Mouse (Mus musculus) midbrain, embryonic 16.5 days (tissue): Measurements from ENCODE around the gene Myrfl. TPM values are rescaled to one million over a fixed set of nuclear protein-coding genes. Genes with fewer than 3 reads are reported as not detected.

Experiments used
- ATAC-seq: fragments of 200-750 bp; cut with Nextera tagmentation; 2 replicates; pipeline ENCODE4 v1.8.0; 2017; ENCODE audit warnings: moderate TSS enrichment
- H3K27ac ChIP-seq: fragments of 300-500 bp; sonication (generic); 2 replicates; pipeline ENCODE4 v1.5.1; 2014; ENCODE audit warnings: mild to moderate bottlenecking, low read length, mixed read lengths
- H3K27me3 ChIP-seq: fragments of 300-500 bp; sonication (generic); 2 replicates; pipeline ENCODE4 v1.6.1; 2014; ENCODE audit warnings: low read depth, low read length, mixed read lengths; ENCODE audit not compliant: control insufficient read depth, insufficient read depth
- H3K36me3 ChIP-seq: fragments of 300-500 bp; sonication (generic); 2 replicates; pipeline ENCODE4 v1.6.1; 2014; ENCODE audit warnings: mild to moderate bottlenecking, low read length, moderate library complexity, mixed read lengths; ENCODE audit not compliant: control insufficient read depth, insufficient read depth
- H3K4me1 ChIP-seq: fragments of 300-500 bp; sonication (generic); 2 replicates; pipeline ENCODE4 v1.6.1; 2014; ENCODE audit warnings: mild to moderate bottlenecking, low read length, mixed read lengths; ENCODE audit not compliant: control insufficient read depth, insufficient read depth
- H3K4me2 ChIP-seq: fragments of 300-500 bp; sonication (generic); 2 replicates; pipeline ENCODE4 v1.6.1; 2014; ENCODE audit warnings: mild to moderate bottlenecking, low read length, mixed read lengths
- H3K4me3 ChIP-seq: fragments of 300-500 bp; sonication (generic); 2 replicates; pipeline ENCODE4 v1.5.1; 2014; ENCODE audit warnings: low read depth, mild to moderate bottlenecking, low read length, moderate library complexity, mixed read lengths
- H3K9ac ChIP-seq: fragments of 300-500 bp; sonication (generic); 2 replicates; pipeline ENCODE4 v1.6.1; 2014; ENCODE audit warnings: low read depth, low read length, mixed read lengths
- H3K9me3 ChIP-seq: fragments of 300-500 bp; sonication (generic); replicated peaks from 2 replicates; pipeline ENCODE4 v1.6.1; 2014; ENCODE audit warnings: mild to moderate bottlenecking, low read length, mixed read lengths; ENCODE audit not compliant: control insufficient read depth, poor library complexity, severe bottlenecking
- WGBS: fragments of 180-500 bp; shearing (Covaris S2); extraction: QIAGEN DNeasy Blood & Tissue Kit; methylation state at CpG from one replicate; pipeline ENCODE4 v1.1.7; 2014; 5-methylcytosine and 5-hydroxymethylcytosine counted together
- polyA plus RNA-seq: library from polyadenylated mRNA; unstranded; fragments of >200 nt; fragmentation: Nextera tagmentation; extraction: Ambion mirVana; gene quantifications from 2 replicates; pipeline ENCODE4 v1.2.1, GENCODE M21; 2015

The Myrfl gene
- polyA plus RNA-seq, 1 experiment from 2014 or later, result 0.08 TPM

GRCm38 (mm10) chr10:116761476-116762068 is 135.1 kb downstream of the Myrfl start:
- ATAC-seq, result peak; percentile 28; the same call in 1 of the 2 replicates
- H3K36me3 ChIP-seq, result no peaks in the 10 kb centered on the region
- WGBS, result 69% methylated on average over 4 of the region's 4 CpGs
- H3K4me3 ChIP-seq, result no peak overlapping the region
- no peaks in the 10 kb centered on the region for H3K27me3 ChIP-seq
- H3K27ac ChIP-seq, result peak overlapping the region; percentile 36; the same call in 1 of the 2 replicates
- H3K4me1 ChIP-seq, result peaks cover 2% of the 10 kb centered on the region; the same call in 1 of the 2 replicates
- H3K9ac ChIP-seq, result no peak overlapping the region
- no peak overlapping the region for H3K4me2 ChIP-seq
- H3K9me3 ChIP-seq, result no peaks in the 10 kb centered on the region

- peak; percentile 45 for ATAC-seq
- WGBS, result 58% methylated on average over 14 of the region's 14 CpGs
- peak overlapping the region; percentile 8 for H3K4me2 ChIP-seq
Observed at GRCm38 (mm10) chr10:116760561-116760960, 136.2 kb downstream of the Myrfl start.

GRCm38 (mm10) chr10:116759816-116760215 is 136.9 kb downstream of the Myrfl start:
- no peaks in the 10 kb centered on the region for H3K27me3 ChIP-seq
- H3K9ac ChIP-seq, result no peak overlapping the region
- no peaks in the 10 kb centered on the region for H3K36me3 ChIP-seq
- H3K4me2 ChIP-seq, result no peak overlapping the region
- no peak overlapping the region for H3K27ac ChIP-seq
- no peak overlapping the region for H3K4me3 ChIP-seq
- 90% methylated on average over 4 of the region's 4 CpGs for WGBS
- ATAC-seq, result no peak
- peaks cover 5% of the 10 kb centered on the region; the same call in 1 of the 2 replicates for H3K4me1 ChIP-seq
- H3K9me3 ChIP-seq, result no peaks in the 10 kb centered on the region

More at GRCm38 (mm10) chr10:116760561-116760960, 136.2 kb downstream of the Myrfl start:
- peaks cover 5% of the 10 kb centered on the region; the same call in 1 of the 2 replicates for H3K4me1 ChIP-seq
- H3K4me3 ChIP-seq, result no peak overlapping the region
- no peak overlapping the region for H3K9ac ChIP-seq
- H3K27me3 ChIP-seq, result no peaks in the 10 kb centered on the region
- peak overlapping the region; percentile 36; the same call in 1 of the 2 replicates for H3K27ac ChIP-seq
- no peaks in the 10 kb centered on the region for H3K36me3 ChIP-seq
- no peaks in the 10 kb centered on the region for H3K9me3 ChIP-seq

- Histone ChIP-seq H3K27ac (no peak overlapping the region), H3K4me2 (no peak overlapping the region), H3K9me3 (no peaks in the 10 kb centered on the region), H3K27me3 (no peaks in the 10 kb centered on the region), H3K4me1 (0 out of 2 replicates have a peak, but pooled peaks cover 5% of the 10 kb centered on the region), H3K36me3 (no peaks in the 10 kb centered on the region), H3K9ac (no peak overlapping the region), H3K4me3 (no peak overlapping the region)
- no peak for ATAC-seq
- WGBS, result 74% methylated on average over 10 of the region's 10 CpGs
Observed at GRCm38 (mm10) chr10:116755881-116756581, 140.7 kb downstream of the Myrfl start.

GRCm38 (mm10) chr10:116754940-116755339 is 141.8 kb downstream of the Myrfl start:
- Histone ChIP-seq H3K36me3 (no peaks in the 10 kb centered on the region), H3K9me3 (no peaks in the 10 kb centered on the region), H3K9ac (no peak overlapping the region), H3K4me2 (no peak overlapping the region), H3K4me3 (no peak overlapping the region), H3K4me1 (0 out of 2 replicates have a peak, but pooled peaks cover 3% of the 10 kb centered on the region), H3K27ac (no peak overlapping the region), H3K27me3 (no peaks in the 10 kb centered on the region)
- ATAC-seq, result no peak
- WGBS, result 90% methylated on average over 11 of the region's 11 CpGs

- Histone ChIP-seq H3K9me3 (no peaks in the 10 kb centered on the region), H3K4me3 (no peak overlapping the region), H3K36me3 (no peaks in the 10 kb centered on the region), H3K4me2 (no peak overlapping the region), H3K27me3 (no peaks in the 10 kb centered on the region), H3K9ac (no peak overlapping the region), H3K4me1 (no peaks in the 10 kb centered on the region), H3K27ac (no peak overlapping the region)
- no peak for ATAC-seq
- 90% methylated on average over 14 of the region's 14 CpGs for WGBS
Observed at GRCm38 (mm10) chr10:116750895-116751294, 145.8 kb downstream of the Myrfl start.

GRCm38 (mm10) chr10:116750062-116750461 is 146.7 kb downstream of the Myrfl start:
- H3K27ac ChIP-seq, result no peak overlapping the region
- H3K9ac ChIP-seq, result no peak overlapping the region
- no peaks in the 10 kb centered on the region for H3K4me1 ChIP-seq
- no peak overlapping the region for H3K4me2 ChIP-seq
- H3K36me3 ChIP-seq, result no peaks in the 10 kb centered on the region
- ATAC-seq, result no peak
- WGBS, result 81% methylated on average over 6 of the region's 6 CpGs
- H3K9me3 ChIP-seq, result no peaks in the 10 kb centered on the region
- no peak overlapping the region for H3K4me3 ChIP-seq
- no peaks in the 10 kb centered on the region for H3K27me3 ChIP-seq

GRCm38 (mm10) chr10:116748681-116749080 is 148.0 kb downstream of the Myrfl start:
- no peak overlapping the region for H3K4me2 ChIP-seq
- H3K9ac ChIP-seq, result no peak overlapping the region
- no peaks in the 10 kb centered on the region for H3K9me3 ChIP-seq
- no peak for ATAC-seq
- no peaks in the 10 kb centered on the region for H3K4me1 ChIP-seq
- 81% methylated on average over 4 of the region's 4 CpGs for WGBS
- no peak overlapping the region for H3K27ac ChIP-seq
- H3K4me3 ChIP-seq, result no peak overlapping the region
- no peaks in the 10 kb centered on the region for H3K27me3 ChIP-seq
- H3K36me3 ChIP-seq, result no peaks in the 10 kb centered on the region
